Mouse (Mus musculus) kidney, embryonic 14.5 days (tissue): ENCODE measurements around the gene Trp53i13. TPM values are rescaled to one million over a fixed set of nuclear protein-coding genes. Genes with fewer than 3 reads are reported as not detected.
"Not testable (repeated sequence)": the region's sequence is repeated elsewhere in the genome, so short reads cannot be mapped to it uniquely, and the experiment has no call there.

Experiments
- ATAC-seq: fragments of 200-750 bp; cut with Nextera tagmentation; 2 replicates; pipeline ENCODE4 v1.8.0; 2017; ENCODE audit warnings: moderate number of reproducible peaks, mild to moderate bottlenecking, moderate TSS enrichment, moderate library complexity; ENCODE audit not compliant: low FRiP score, low TSS enrichment
- H3K27ac ChIP-seq: fragments of 300-500 bp; sonication (generic); 2 replicates; pipeline ENCODE4 v1.5.1; 2014; ENCODE audit warnings: low read depth, mild to moderate bottlenecking, low read length, moderate library complexity, mixed read lengths
- H3K27me3 ChIP-seq: fragments of 300-500 bp; sonication (generic); 2 replicates; pipeline ENCODE4 v1.6.1; 2014; ENCODE audit warnings: mild to moderate bottlenecking, low read length; ENCODE audit not compliant: control insufficient read depth, insufficient read depth
- H3K36me3 ChIP-seq: fragments of 300-500 bp; sonication (generic); 2 replicates; pipeline ENCODE4 v1.6.1; 2014; ENCODE audit warnings: low read length, mixed read lengths; ENCODE audit not compliant: control insufficient read depth, insufficient read depth
- H3K4me1 ChIP-seq: fragments of 300-500 bp; sonication (generic); 2 replicates; pipeline ENCODE4 v1.6.1; 2014; ENCODE audit warnings: low read length, mixed read lengths; ENCODE audit not compliant: control insufficient read depth, insufficient read depth
- H3K4me2 ChIP-seq: fragments of 300-500 bp; sonication (generic); replicated peaks from 2 replicates; pipeline ENCODE4 v1.6.1; 2014; ENCODE audit warnings: low read depth, mild to moderate bottlenecking, low read length
- H3K4me3 ChIP-seq: fragments of 300-500 bp; sonication (generic); 2 replicates; pipeline ENCODE4 v1.5.1; 2014; ENCODE audit warnings: mild to moderate bottlenecking, low read length
- H3K9ac ChIP-seq: fragments of 300-500 bp; sonication (generic); 2 replicates; pipeline ENCODE4 v1.6.1; 2014; ENCODE audit warnings: low read depth, mild to moderate bottlenecking, low read length, moderate library complexity
- H3K9me3 ChIP-seq: fragments of 300-500 bp; sonication (generic); 2 replicates; pipeline ENCODE4 v1.6.1; 2016; ENCODE audit warnings: low read length; ENCODE audit not compliant: control insufficient read depth
- WGBS: fragments of 180-500 bp; shearing (Covaris S2); extraction: QIAGEN DNeasy Blood & Tissue Kit; methylation state at CpG from one replicate; pipeline ENCODE4 v1.1.7; 2014; 5-methylcytosine and 5-hydroxymethylcytosine counted together
- polyA plus RNA-seq: library from polyadenylated mRNA; unstranded; fragments of >200 nt; fragmentation: Nextera tagmentation; extraction: Ambion mirVana; gene quantifications from 2 replicates; pipeline ENCODE4 v1.2.1, GENCODE M21; 2014

The Trp53i13 gene
- 36.9 and 37.4 TPM in 2 replicates for polyA plus RNA-seq

GRCm38 (mm10) chr11:77515637-77516552 is at the start of gene Trp53i13:
Trp53i13 (minus strand) TSS chr11:77515980.
- H3K9me3 ChIP-seq = no peaks in the 10 kb centered on the region
- H3K4me1 ChIP-seq = peaks cover 23% of the 10 kb centered on the region
- 7% methylated on average over 39 of the region's 39 CpGs for WGBS
- peaks cover 27% of the 10 kb centered on the region for H3K27me3 ChIP-seq
- H3K4me3 ChIP-seq = peak within 1 kb of the TSS; percentile 42
- ATAC-seq = 0 out of 2 replicates have a peak, but pooled peaks have one; percentile 0
- H3K9ac ChIP-seq = peak within 1 kb of the TSS; percentile 58
- H3K36me3 ChIP-seq = no peaks in the 10 kb centered on the region
- H3K4me2 ChIP-seq = peak within 1 kb of the TSS; percentile 87
- H3K27ac ChIP-seq = 0 out of 2 replicates have a peak within 1 kb of the TSS, but pooled peaks have one; percentile 1

- no peaks in the 10 kb centered on the region for H3K27me3 ChIP-seq
- WGBS = 93% methylated on average over 7 of the region's 7 CpGs
Observed at GRCm38 (mm10) chr11:77545261-77545660, 29.5 kb upstream of the Trp53i13 start.

GRCm38 (mm10) chr11:77532202-77532846 is 16.5 kb upstream of the Trp53i13 start:
- WGBS = 85% methylated on average over 4 of the region's 4 CpGs
- Histone ChIP-seq H3K36me3 (peaks cover 26% of the 10 kb centered on the region), H3K9ac (no peak overlapping the region), H3K27me3 (no peaks in the 10 kb centered on the region), H3K4me1 (no peaks in the 10 kb centered on the region), H3K4me3 (no peak overlapping the region), H3K4me2 (no peak overlapping the region), H3K27ac (no peak overlapping the region), H3K9me3 (no peaks in the 10 kb centered on the region)
- ATAC-seq = no peak

More at GRCm38 (mm10) chr11:77545261-77545660, 29.5 kb upstream of the Trp53i13 start:
- no peaks in the 10 kb centered on the region for H3K9me3 ChIP-seq
- H3K36me3 ChIP-seq = peaks cover 71% of the 10 kb centered on the region
- no peak overlapping the region for H3K4me3 ChIP-seq
- no peak for ATAC-seq
- no peaks in the 10 kb centered on the region for H3K4me1 ChIP-seq
- no peak overlapping the region for H3K9ac ChIP-seq
- no peak overlapping the region for H3K27ac ChIP-seq
- no peak overlapping the region for H3K4me2 ChIP-seq

GRCm38 (mm10) chr11:77530862-77531261 is 15.1 kb upstream of the Trp53i13 start:
- no peaks in the 10 kb centered on the region for H3K27me3 ChIP-seq
- no peak for ATAC-seq
- H3K27ac ChIP-seq = no peak overlapping the region
- no peak overlapping the region for H3K4me3 ChIP-seq
- H3K9ac ChIP-seq = no peak overlapping the region
- no peak overlapping the region for H3K4me2 ChIP-seq
- H3K4me1 ChIP-seq = no peaks in the 10 kb centered on the region
- H3K9me3 ChIP-seq = no peaks in the 10 kb centered on the region
- WGBS = 92% methylated on average over 2 of the region's 2 CpGs
- H3K36me3 ChIP-seq = peaks cover 11% of the 10 kb centered on the region; the same call in 1 of the 2 replicates

GRCm38 (mm10) chr11:77529644-77530043 is 13.9 kb upstream of the Trp53i13 start:
- H3K9ac ChIP-seq = no peak overlapping the region
- no peak for ATAC-seq
- no peak overlapping the region for H3K4me2 ChIP-seq
- H3K4me3 ChIP-seq = no peak overlapping the region
- H3K27ac ChIP-seq = no peak overlapping the region
- no peaks in the 10 kb centered on the region for H3K4me1 ChIP-seq
- H3K9me3 ChIP-seq = no peaks in the 10 kb centered on the region
- H3K36me3 ChIP-seq = peaks cover 3% of the 10 kb centered on the region; the same call in 1 of the 2 replicates
- 88% methylated on average over 3 of the region's 3 CpGs for WGBS
- H3K27me3 ChIP-seq = no peaks in the 10 kb centered on the region

GRCm38 (mm10) chr11:77528420-77528819 is 12.6 kb upstream of the Trp53i13 start:
- not testable (repeated sequence) for H3K4me3 ChIP-seq, ATAC-seq, H3K27me3 ChIP-seq, H3K27ac ChIP-seq, H3K9me3 ChIP-seq, H3K9ac ChIP-seq, H3K36me3 ChIP-seq, H3K4me1 ChIP-seq, H3K4me2 ChIP-seq
- WGBS = 87% methylated on average over 3 of the region's 3 CpGs

- WGBS = 75% methylated on average over 3 of the region's 3 CpGs
- Histone ChIP-seq H3K4me1 (no peaks in the 10 kb centered on the region), H3K4me2 (no peak overlapping the region), H3K9ac (no peak overlapping the region), H3K4me3 (no peak overlapping the region), H3K9me3 (no peaks in the 10 kb centered on the region), H3K36me3 (no peaks in the 10 kb centered on the region), H3K27me3 (no peaks in the 10 kb centered on the region), H3K27ac (no peak overlapping the region)
- no peak for ATAC-seq
Observed at GRCm38 (mm10) chr11:77525804-77526486, 10.2 kb upstream of the Trp53i13 start.

- WGBS = 56% methylated on average over 5 of the region's 5 CpGs
- Histone ChIP-seq H3K4me3 (no peak overlapping the region), H3K36me3 (no peaks in the 10 kb centered on the region), H3K4me2 (no peak overlapping the region), H3K27me3 (peaks cover 13% of the 10 kb centered on the region), H3K9ac (no peak overlapping the region), H3K4me1 (peaks cover 4% of the 10 kb centered on the region; the same call in 1 of the 2 replicates), H3K27ac (no peak overlapping the region), H3K9me3 (no peaks in the 10 kb centered on the region)
- no peak for ATAC-seq
Observed at GRCm38 (mm10) chr11:77520601-77521529, 5.1 kb upstream of the Trp53i13 start.
